Mouse (Mus musculus) embryonic facial prominence, embryonic 10.5 days (tissue): ENCODE results near the gene Plekhg5. TPM values are rescaled to one million over a fixed set of nuclear protein-coding genes. Genes with fewer than 3 reads are reported as not detected.

Source experiments
- DNase-seq: peaks from one replicate; pipeline ENCODE4 v3.0.0-alpha.2; 2017; ENCODE audit warnings: low spot score
- H3K27ac ChIP-seq: fragments of 300-500 bp; sonication (generic); replicated peaks from 2 replicates; pipeline ENCODE4 v1.5.1; 2016; ENCODE audit warnings: mild to moderate bottlenecking
- H3K27me3 ChIP-seq: fragments of 300-500 bp; sonication (generic); replicated peaks from 2 replicates; pipeline ENCODE4 v1.6.1; 2016; ENCODE audit warnings: low read depth, mild to moderate bottlenecking; ENCODE audit not compliant: poor library complexity, severe bottlenecking
- H3K36me3 ChIP-seq: fragments of 300-500 bp; sonication (generic); replicated peaks from 2 replicates; pipeline ENCODE4 v1.6.1; 2016; ENCODE audit warnings: mild to moderate bottlenecking, moderate library complexity
- H3K4me1 ChIP-seq: fragments of 300-500 bp; sonication (generic); 2 replicates; pipeline ENCODE4 v1.6.1; 2016
- H3K4me3 ChIP-seq: fragments of 300-500 bp; sonication (generic); 2 replicates; pipeline ENCODE4 v1.5.1; 2016; ENCODE audit warnings: mild to moderate bottlenecking, moderate library complexity
- H3K9me3 ChIP-seq: fragments of 300-500 bp; sonication (generic); 2 replicates; pipeline ENCODE4 v1.6.1; 2016; ENCODE audit warnings: mild to moderate bottlenecking
- WGBS: fragments of 180-500 bp; shearing (Covaris S2); methylation state at CpG from one replicate; pipeline ENCODE4 v1.1.7; 2016; 5-methylcytosine and 5-hydroxymethylcytosine counted together
- polyA plus RNA-seq: library from polyadenylated mRNA; unstranded; fragments of >200 nt; fragmentation: Nextera tagmentation; extraction: Ambion mirVana; gene quantifications from 2 replicates; pipeline ENCODE4 v1.2.1, GENCODE M21; 2016

Plekhg5 gene
- polyA plus RNA-seq, 1 experiment from 2014 or later = 13.2 TPM

- peaks cover 2% of the 10 kb centered on the region; the same call in 1 of the 2 replicates for H3K36me3 ChIP-seq
- no peak overlapping the region for H3K4me3 ChIP-seq
- no peaks in the 10 kb centered on the region for H3K9me3 ChIP-seq
- peaks cover 13% of the 10 kb centered on the region for H3K27me3 ChIP-seq
- WGBS = 91% methylated on average over 12 of the region's 12 CpGs
- no peak for DNase-seq
- peaks cover 52% of the 10 kb centered on the region for H3K4me1 ChIP-seq
- no peak overlapping the region for H3K27ac ChIP-seq
These were observed 21.9 kb downstream of the Plekhg5 start for GRCm38 (mm10) chr4:152094233-152094632.

- peaks cover 2% of the 10 kb centered on the region; the same call in 1 of the 2 replicates for H3K36me3 ChIP-seq
- DNase-seq = peak; percentile 73
- peaks cover 61% of the 10 kb centered on the region for H3K4me1 ChIP-seq
- 13% methylated on average over 27 of the region's 27 CpGs for WGBS
- no peaks in the 10 kb centered on the region for H3K9me3 ChIP-seq
- peak overlapping the region; percentile 23 for H3K4me3 ChIP-seq
- H3K27me3 ChIP-seq = peaks cover 13% of the 10 kb centered on the region
- peak overlapping the region; percentile 52; the same call in 1 of the 2 replicates for H3K27ac ChIP-seq
These were observed 23.9 kb downstream of the Plekhg5 start for GRCm38 (mm10) chr4:152095937-152096910.

GRCm38 (mm10) chr4:152096927-152097326 is 24.6 kb downstream of the Plekhg5 start:
- Histone ChIP-seq H3K27ac (peak overlapping the region; percentile 52; the same call in 1 of the 2 replicates), H3K9me3 (no peaks in the 10 kb centered on the region), H3K4me3 (peak overlapping the region; percentile 23), H3K27me3 (peaks cover 13% of the 10 kb centered on the region), H3K4me1 (peaks cover 68% of the 10 kb centered on the region), H3K36me3 (peaks cover 4% of the 10 kb centered on the region)
- WGBS = 41% methylated on average over 6 of the region's 6 CpGs
- no peak for DNase-seq

GRCm38 (mm10) chr4:152097911-152098799 is 25.9 kb downstream of the Plekhg5 start:
- H3K4me3 ChIP-seq = peak overlapping the region; percentile 31; the same call in 1 of the 2 replicates
- WGBS = 17% methylated on average over 11 of the region's 11 CpGs
- peaks cover 68% of the 10 kb centered on the region for H3K4me1 ChIP-seq
- H3K27me3 ChIP-seq = peaks cover 13% of the 10 kb centered on the region
- DNase-seq = no peak
- no peaks in the 10 kb centered on the region for H3K9me3 ChIP-seq
- no peak overlapping the region for H3K27ac ChIP-seq
- peaks cover 17% of the 10 kb centered on the region for H3K36me3 ChIP-seq

DNA sequence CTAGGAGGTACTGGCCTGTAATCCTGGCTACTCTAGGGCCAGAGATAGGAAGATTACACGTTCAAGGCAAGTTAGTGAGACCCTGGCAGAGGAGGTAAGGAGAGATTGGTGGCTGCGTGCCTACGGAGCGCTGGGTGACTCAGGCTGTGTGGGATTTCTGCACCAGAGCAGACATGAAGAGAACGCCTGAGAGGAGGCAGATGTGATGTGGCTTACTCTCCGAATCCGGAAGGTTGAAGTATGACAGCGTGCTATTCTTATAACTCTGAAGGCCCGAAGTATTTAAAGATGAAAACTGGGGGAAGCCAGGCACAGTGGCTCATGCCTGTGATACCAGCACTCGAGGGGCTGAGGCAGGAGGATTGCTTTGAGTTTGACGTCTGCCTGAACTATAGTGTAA is 28.2 kb downstream of the Plekhg5 start:
- H3K27ac ChIP-seq = peak overlapping the region; percentile 30; the same call in 1 of the 2 replicates
- H3K9me3 ChIP-seq = no peaks in the 10 kb centered on the region
- DNase-seq = no peak
- peaks cover 33% of the 10 kb centered on the region for H3K36me3 ChIP-seq
- 81% methylated on average over 11 of the region's 11 CpGs for WGBS
- H3K27me3 ChIP-seq = peaks cover 13% of the 10 kb centered on the region
- H3K4me3 ChIP-seq = no peak overlapping the region
- peaks cover 67% of the 10 kb centered on the region for H3K4me1 ChIP-seq

- Histone ChIP-seq H3K4me1 (peaks cover 62% of the 10 kb centered on the region), H3K9me3 (no peaks in the 10 kb centered on the region), H3K27ac (no peak overlapping the region), H3K4me3 (no peak overlapping the region), H3K36me3 (peaks cover 39% of the 10 kb centered on the region), H3K27me3 (peaks cover 17% of the 10 kb centered on the region)
- 57% methylated on average over 7 of the region's 7 CpGs for WGBS
- no peak for DNase-seq
These were observed 28.9 kb downstream of the Plekhg5 start for GRCm38 (mm10) chr4:152101081-152101653.

DNA sequence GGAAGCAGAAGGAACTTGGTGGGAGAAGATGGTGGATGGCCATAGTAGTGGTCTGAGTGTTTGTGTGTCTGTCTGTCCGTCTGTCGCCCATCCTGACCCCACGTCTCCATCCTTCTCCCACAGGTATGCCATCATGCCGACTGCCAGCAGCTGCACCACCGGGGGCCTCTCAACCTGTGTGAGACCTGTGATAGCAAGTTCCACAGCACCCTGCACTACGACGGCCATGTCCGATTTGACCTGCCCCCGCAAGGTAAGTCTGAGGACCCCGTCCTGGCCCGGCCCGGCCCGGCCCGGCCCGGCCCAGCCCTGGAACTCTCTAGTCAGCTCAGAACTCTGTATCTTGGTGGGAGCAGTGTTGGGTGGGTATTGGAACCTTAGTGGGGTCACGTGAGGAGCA is 29.6 kb downstream of the Plekhg5 start:
- no peak for DNase-seq
- H3K4me3 ChIP-seq = no peak overlapping the region
- 92% methylated on average over 16 of the region's 16 CpGs for WGBS
- H3K27ac ChIP-seq = no peak overlapping the region
- H3K36me3 ChIP-seq = peaks cover 47% of the 10 kb centered on the region
- H3K27me3 ChIP-seq = peaks cover 17% of the 10 kb centered on the region
- H3K4me1 ChIP-seq = peaks cover 57% of the 10 kb centered on the region
- no peaks in the 10 kb centered on the region for H3K9me3 ChIP-seq

DNA sequence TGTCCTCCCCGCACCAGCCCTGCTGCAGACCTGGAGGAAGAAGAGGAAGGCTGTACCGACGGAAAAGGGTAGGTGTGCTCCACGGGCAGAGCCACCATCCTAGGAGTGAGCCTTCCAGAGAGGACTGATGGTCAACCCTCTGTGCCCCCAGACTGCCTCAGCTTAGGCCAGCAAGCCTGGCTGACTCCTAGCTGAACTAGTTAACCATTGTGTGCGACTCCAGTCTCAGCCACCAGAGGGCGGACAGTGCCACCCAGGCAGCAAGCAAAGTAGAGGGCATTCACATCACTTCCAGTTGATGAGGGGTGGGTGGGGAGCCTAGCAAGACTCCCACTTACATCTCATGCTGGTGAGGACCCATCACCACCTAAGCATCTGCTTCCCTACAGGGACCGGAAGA is 30.7 kb downstream of the Plekhg5 start:
- DNase-seq = peak; percentile 80
- H3K27ac ChIP-seq = no peak overlapping the region
- peaks cover 51% of the 10 kb centered on the region for H3K36me3 ChIP-seq
- peaks cover 19% of the 10 kb centered on the region for H3K27me3 ChIP-seq
- peaks cover 57% of the 10 kb centered on the region for H3K4me1 ChIP-seq
- H3K4me3 ChIP-seq = no peak overlapping the region
- 35% methylated on average over 7 of the region's 7 CpGs for WGBS
- no peaks in the 10 kb centered on the region for H3K9me3 ChIP-seq

DNA sequence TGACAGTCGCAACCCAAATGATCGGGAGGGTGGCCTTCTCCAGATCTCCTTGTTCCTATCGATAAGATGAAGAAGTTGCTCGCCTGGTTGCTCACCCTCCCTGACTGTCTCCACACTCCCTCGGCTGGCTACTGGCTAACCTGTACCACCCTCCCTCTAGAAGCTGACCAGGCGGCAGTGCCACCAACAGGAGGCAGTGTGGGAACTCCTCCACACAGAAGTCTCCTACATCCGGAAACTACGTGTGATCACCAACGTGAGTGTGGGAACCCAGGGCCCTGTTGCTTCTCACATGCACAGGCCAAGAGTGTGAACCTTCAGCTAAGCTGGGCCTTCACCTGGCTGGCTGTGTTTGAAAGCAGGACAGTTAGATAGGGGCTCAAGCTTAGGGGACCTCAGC is 34.4 kb downstream of the Plekhg5 start:
- Histone ChIP-seq H3K27ac (no peak overlapping the region), H3K9me3 (no peaks in the 10 kb centered on the region), H3K27me3 (peaks cover 29% of the 10 kb centered on the region), H3K4me1 (peaks cover 35% of the 10 kb centered on the region), H3K36me3 (peaks cover 84% of the 10 kb centered on the region), H3K4me3 (no peak overlapping the region)
- 57% methylated on average over 9 of the region's 9 CpGs for WGBS
- no peak for DNase-seq

DNA sequence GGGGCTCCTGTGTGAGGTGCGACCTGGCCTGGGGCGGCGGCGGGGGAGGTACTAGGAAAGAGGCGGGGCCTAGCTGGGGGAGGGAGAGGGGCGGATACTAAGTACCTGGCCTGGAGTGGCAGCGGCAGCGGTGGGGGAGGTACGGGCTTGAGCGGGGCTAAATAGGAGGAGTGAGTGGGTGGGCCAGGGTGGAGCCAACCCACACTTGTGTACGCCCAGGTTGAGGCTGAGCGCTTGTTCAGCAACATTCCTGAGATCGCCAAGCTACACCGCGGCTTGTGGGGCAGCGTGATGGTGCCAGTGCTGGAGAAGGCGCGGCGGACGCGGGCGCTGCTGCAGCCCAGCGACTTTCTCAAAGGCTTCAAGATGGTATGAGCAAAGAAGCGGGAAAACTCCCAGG is 35.2 kb downstream of the Plekhg5 start:
- H3K27ac ChIP-seq = peak overlapping the region; percentile 78
- H3K36me3 ChIP-seq = peaks cover 84% of the 10 kb centered on the region
- H3K9me3 ChIP-seq = no peaks in the 10 kb centered on the region
- H3K27me3 ChIP-seq = peaks cover 33% of the 10 kb centered on the region
- peaks cover 32% of the 10 kb centered on the region for H3K4me1 ChIP-seq
- 2% methylated on average over 24 of the region's 24 CpGs for WGBS
- DNase-seq = peak; percentile 80
- H3K4me3 ChIP-seq = peak overlapping the region; percentile 60

- Histone ChIP-seq H3K27ac (peak overlapping the region; percentile 78), H3K4me3 (peak overlapping the region; percentile 60), H3K9me3 (no peaks in the 10 kb centered on the region), H3K27me3 (peaks cover 37% of the 10 kb centered on the region), H3K4me1 (peaks cover 26% of the 10 kb centered on the region), H3K36me3 (peaks cover 84% of the 10 kb centered on the region)
- peak; percentile 95 for DNase-seq
- 6% methylated on average over 30 of the region's 30 CpGs for WGBS
These were observed 35.7 kb downstream of the Plekhg5 start for GRCm38 (mm10) chr4:152107971-152108509.

GRCm38 (mm10) chr4:152108673-152109072 is 36.4 kb downstream of the Plekhg5 start:
- WGBS = 87% methylated on average over 5 of the region's 5 CpGs
- H3K27ac ChIP-seq = no peak overlapping the region
- no peaks in the 10 kb centered on the region for H3K9me3 ChIP-seq
- peaks cover 26% of the 10 kb centered on the region for H3K4me1 ChIP-seq
- H3K27me3 ChIP-seq = peaks cover 43% of the 10 kb centered on the region
- H3K4me3 ChIP-seq = peak overlapping the region; percentile 60
- H3K36me3 ChIP-seq = peaks cover 84% of the 10 kb centered on the region
- no peak for DNase-seq
